Mouse (Mus musculus): ENCODE data around the gene Inafm2.

The Inafm2 gene

DNA sequence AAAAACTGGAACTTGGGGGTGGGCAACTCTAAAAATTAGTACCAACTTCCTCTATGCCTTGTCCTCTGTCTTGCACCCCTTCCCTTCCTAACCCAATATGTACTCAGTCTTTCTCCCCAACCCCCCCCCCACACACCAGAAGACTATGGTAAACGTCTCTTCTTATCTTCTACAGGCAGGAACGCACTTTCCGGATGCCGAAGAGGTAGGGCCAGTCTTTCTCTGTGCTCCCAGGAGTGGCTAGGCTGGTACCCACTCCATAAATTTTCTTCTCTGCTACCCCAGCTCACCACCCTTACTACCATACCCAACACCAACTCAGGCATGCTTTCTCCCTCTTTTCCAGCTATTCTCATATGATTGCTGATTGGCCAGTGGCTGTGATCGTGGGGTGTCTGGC, 41.0 kb downstream of the Inafm2 start:
- DNase-seq: no peak

DNA sequence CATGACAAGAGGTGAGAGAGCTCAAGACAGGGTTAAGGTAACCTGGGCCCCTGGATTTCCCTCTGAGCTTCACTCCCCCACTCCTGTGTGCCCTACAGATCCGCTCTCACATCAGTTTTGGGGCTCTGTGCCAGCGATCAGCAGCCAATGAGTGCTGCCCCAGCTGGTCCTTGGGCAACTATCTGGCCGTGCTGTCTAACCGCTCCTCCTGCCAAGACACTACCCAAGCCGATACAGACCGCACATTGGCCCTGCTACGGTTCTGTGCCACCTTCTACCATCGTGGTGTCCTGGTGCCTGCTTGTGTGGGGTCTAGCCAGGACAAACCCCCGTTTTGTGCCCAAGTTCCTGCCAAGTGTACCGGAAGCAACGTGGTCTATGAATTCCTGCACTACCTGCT, 43.9 kb downstream of the Inafm2 start:
- no peak for DNase-seq

DNA sequence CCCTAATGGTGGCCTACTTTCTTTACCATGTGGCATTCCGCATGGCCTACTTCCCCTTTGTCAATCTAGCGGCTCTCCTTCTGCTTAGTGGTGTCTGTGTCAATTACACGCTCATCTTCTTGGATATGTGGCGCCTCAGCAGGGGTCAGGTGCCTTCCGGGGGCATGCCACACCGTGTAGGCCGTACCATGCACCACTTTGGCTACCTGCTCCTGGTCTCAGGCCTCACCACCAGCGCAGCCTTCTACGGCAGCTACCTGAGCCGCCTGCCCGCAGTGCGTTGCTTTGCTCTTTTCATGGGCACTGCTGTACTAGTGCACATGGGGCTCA, 44.6 kb downstream of the Inafm2 start:
- DNase-seq: no peak

GRCm38 (mm10) chr2:118790551-118791525, 45.3 kb downstream of the Inafm2 start:
- peak; percentile 82 for DNase-seq

DNA sequence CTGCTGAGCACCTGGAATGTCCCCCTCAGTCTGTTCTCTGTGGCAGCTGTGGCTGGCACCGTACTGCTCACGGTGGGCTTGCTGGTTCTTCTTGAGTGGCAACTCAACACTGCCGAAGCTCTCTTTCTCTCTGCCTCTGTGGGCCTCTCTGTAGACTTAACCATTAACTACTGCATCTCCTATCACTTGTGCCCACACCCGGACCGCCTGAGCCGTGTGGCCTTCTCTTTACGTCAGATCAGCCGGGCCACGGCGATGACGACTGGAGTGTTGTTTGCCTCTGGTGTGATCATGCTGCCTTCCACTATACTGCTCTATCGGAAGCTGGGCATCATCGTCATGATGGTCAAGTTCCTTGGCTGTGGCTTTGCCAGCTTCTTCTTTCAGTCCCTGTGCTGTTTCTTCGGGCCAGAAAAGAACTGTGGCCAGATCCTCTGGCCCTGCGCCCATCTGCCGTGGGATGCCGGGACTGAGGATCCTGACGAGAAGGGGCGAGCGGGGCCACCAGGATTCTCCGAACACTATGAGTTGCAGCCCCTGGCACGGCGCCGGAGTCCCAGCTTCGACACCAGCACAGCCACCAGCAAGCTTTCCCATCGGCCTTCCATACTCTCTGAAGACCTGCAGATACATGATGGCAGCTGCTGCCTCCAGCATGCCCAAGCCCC, 46.2 kb downstream of the Inafm2 start:
- no peak for DNase-seq

- no peak for DNase-seq
Observed at GRCm38 (mm10) chr2:118792259-118792613, 46.7 kb downstream of the Inafm2 start.

- DNase-seq: no peak
Observed at GRCm38 (mm10) chr2:118793636-118794035, 48.1 kb downstream of the Inafm2 start.
